ENCODE assay signal across 23 mouse cellular contexts in the genomic region with DNA sequence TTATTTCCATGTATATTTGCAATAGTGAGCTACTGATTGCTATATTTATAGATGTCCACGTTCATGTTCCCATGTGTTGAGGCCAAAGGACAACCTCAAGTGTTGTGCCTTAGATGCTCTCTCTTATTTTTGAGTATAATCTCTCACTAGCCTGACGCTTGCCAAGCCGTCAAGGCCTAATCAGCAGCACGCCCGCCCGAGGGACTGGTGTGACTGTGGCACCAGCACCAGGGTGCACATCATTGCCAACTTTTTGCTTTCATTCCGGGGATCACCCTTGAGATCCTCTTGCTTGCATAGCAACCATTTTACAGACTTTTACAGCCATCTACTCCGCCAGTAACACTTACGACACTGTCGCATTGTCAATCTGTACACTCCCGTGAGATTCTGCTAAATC.
DNase-seq lines count a peak whose midpoint lies in the region; ATAC-seq lines count a peak whose summit lies in the region.
"Had no signal": no experiment of that assay in that cellular context is flagged by ENCODE, and none has a peak within 500 bp of the region (broad histone marks: within the 10 kb centered on the region; RNA-seq: fewer than 3 reads in every experiment).

No protein-coding gene starts in this region.

- no peak overlapping the region for H3K9ac ChIP-seq in liver, embryonic 12.5 days
- H3K9ac ChIP-seq: embryonic facial prominence, embryonic 15.5 days; forebrain, embryonic 12.5 days; heart, embryonic 15.5 days; hindbrain, embryonic 15.5 days had no signal

- WGBS in heart, embryonic 10.5 days = 83% methylated on average over 11 of the region's 11 CpGs
- 81% methylated on average over 11 of the region's 11 CpGs for WGBS in liver, embryonic 12.5 days (ENCODE audit: insufficient replicate concordance)

- H3K4me2 ChIP-seq in liver, embryonic 12.5 days = no peak overlapping the region
- H3K4me2 ChIP-seq: embryonic facial prominence, embryonic 15.5 days; forebrain, embryonic 12.5 days; heart, embryonic 15.5 days; hindbrain, embryonic 15.5 days had no signal

- H3K27ac ChIP-seq in heart, embryonic 10.5 days = no peak overlapping the region
- no peak overlapping the region for H3K27ac ChIP-seq in liver, embryonic 12.5 days
- H3K27ac ChIP-seq: embryonic facial prominence, embryonic 15.5 days; forebrain, embryonic 12.5 days; heart, embryonic 15.5 days; hindbrain, embryonic 15.5 days had no signal

- no peaks in the 10 kb centered on the region for H3K27me3 ChIP-seq in heart, embryonic 10.5 days (ENCODE audit: insufficient read depth, poor library complexity, severe bottlenecking)
- H3K27me3 ChIP-seq in liver, embryonic 12.5 days (replicated peaks) = no peaks in the 10 kb centered on the region
- H3K27me3 ChIP-seq: CH12.LX; embryonic facial prominence, embryonic 15.5 days; forebrain, embryonic 12.5 days; heart, embryonic 15.5 days; hindbrain, embryonic 15.5 days; Patski had no signal

- H3K9me3 ChIP-seq in heart, embryonic 10.5 days = no peaks in the 10 kb centered on the region
- no peaks in the 10 kb centered on the region for H3K9me3 ChIP-seq in liver, embryonic 12.5 days (replicated peaks)
- H3K9me3 ChIP-seq: embryonic facial prominence, embryonic 15.5 days; forebrain, embryonic 12.5 days; heart, embryonic 15.5 days; hindbrain, embryonic 15.5 days had no signal

- DNase-seq in heart, adult 11 months = peak; percentile 92
- DNase-seq in heart, embryonic 10.5 days (ENCODE audit: low spot score) = no peak
- peak; percentile 12 for DNase-seq in left cerebral cortex, postnatal 4 days
- no peak for DNase-seq in left cerebral cortex, adult 9 months (ENCODE audit: low spot score in 2 of 2)
- DNase-seq in heart, postnatal 10 days = peak; percentile 19 to 42
- no peak for DNase-seq in frontal cortex, postnatal 14 days (ENCODE audit: low spot score in 2 of 2)
- DNase-seq: adrenal gland, adult 2 months; adrenal gland, postnatal 36 days; cerebellum, adult 11 months; cerebellum, adult 8-10 months; cerebellum, postnatal 14 days; embryo, embryonic 11 days; gastrocnemius, postnatal 10 days; kidney, adult 8-10 months had no signal

- no peak overlapping the region for H3K4me3 ChIP-seq in heart, embryonic 10.5 days
- H3K4me3 ChIP-seq in liver, embryonic 12.5 days = no peak overlapping the region
- H3K4me3 ChIP-seq: embryonic facial prominence, embryonic 15.5 days; erythroblast, embryonic 14.5 days; forebrain, embryonic 12.5 days; heart, embryonic 15.5 days; hindbrain, embryonic 15.5 days had no signal

- H3K36me3 ChIP-seq in heart, embryonic 10.5 days = no peaks in the 10 kb centered on the region
- H3K36me3 ChIP-seq in liver, embryonic 12.5 days = no peaks in the 10 kb centered on the region
- H3K36me3 ChIP-seq: embryonic facial prominence, embryonic 15.5 days; forebrain, embryonic 12.5 days; heart, embryonic 15.5 days; hindbrain, embryonic 15.5 days had no signal

- H3K4me1 ChIP-seq in heart, embryonic 10.5 days = no peaks in the 10 kb centered on the region
- no peaks in the 10 kb centered on the region for H3K4me1 ChIP-seq in liver, embryonic 12.5 days
- H3K4me1 ChIP-seq: embryonic facial prominence, embryonic 15.5 days; heart, embryonic 15.5 days; hindbrain, embryonic 15.5 days had no signal

- intact Hi-C loops in left cerebral cortex, postnatal 4 days (cut with DNase I) = no loop called here
- intact Hi-C loops in heart, postnatal 10 days (cut with DNase I) = no loop called here

- ATAC-seq in liver, embryonic 12.5 days = no peak
- ATAC-seq: intestine, embryonic 16.5 days; Patski had no signal

Comparison
In these comparisons a context has a peak if more than half of its experiments do, and no peak if none do; other contexts are left out.
1. DNase-seq: peak in heart, adult 11 months (single experiment), left cerebral cortex, postnatal 4 days (single experiment) and heart, postnatal 10 days (2 of 2); none in heart, embryonic 10.5 days (single experiment), left cerebral cortex, adult 9 months (0 of 2) and frontal cortex, postnatal 14 days (0 of 2).